Mouse (Mus musculus): ENCODE data around the gene Ccl11. TPM values are rescaled to one million over a fixed set of nuclear protein-coding genes. Genes with fewer than 3 reads are reported as not detected.
A peak's percentile ranks its signal among the peaks of the same experiment; 100 is the strongest.

Ccl11 gene
- polyA plus RNA-seq, 1 experiment from 2014 or later, result 6.0 TPM

- Histone ChIP-seq H3K9me3 (no peaks in the 10 kb centered on the region), H3K36me3 (no peaks in the 10 kb centered on the region), H3K4me3 (no peak overlapping the region), H3K27ac (peak overlapping the region; percentile 77; the same call in 1 of the 2 replicates), H3K4me1 (peaks cover 31% of the 10 kb centered on the region), H3K9ac (no peak overlapping the region), H3K4me2 (no peak overlapping the region), H3K27me3 (no peaks in the 10 kb centered on the region)
- no peak for ATAC-seq (ENCODE audit: insufficient number of reproducible peaks, low FRiP score, low TSS enrichment, low read depth)
Observed at GRCm38 (mm10) chr11:82032136-82032535, 25.5 kb upstream of the Ccl11 start.

DNA sequence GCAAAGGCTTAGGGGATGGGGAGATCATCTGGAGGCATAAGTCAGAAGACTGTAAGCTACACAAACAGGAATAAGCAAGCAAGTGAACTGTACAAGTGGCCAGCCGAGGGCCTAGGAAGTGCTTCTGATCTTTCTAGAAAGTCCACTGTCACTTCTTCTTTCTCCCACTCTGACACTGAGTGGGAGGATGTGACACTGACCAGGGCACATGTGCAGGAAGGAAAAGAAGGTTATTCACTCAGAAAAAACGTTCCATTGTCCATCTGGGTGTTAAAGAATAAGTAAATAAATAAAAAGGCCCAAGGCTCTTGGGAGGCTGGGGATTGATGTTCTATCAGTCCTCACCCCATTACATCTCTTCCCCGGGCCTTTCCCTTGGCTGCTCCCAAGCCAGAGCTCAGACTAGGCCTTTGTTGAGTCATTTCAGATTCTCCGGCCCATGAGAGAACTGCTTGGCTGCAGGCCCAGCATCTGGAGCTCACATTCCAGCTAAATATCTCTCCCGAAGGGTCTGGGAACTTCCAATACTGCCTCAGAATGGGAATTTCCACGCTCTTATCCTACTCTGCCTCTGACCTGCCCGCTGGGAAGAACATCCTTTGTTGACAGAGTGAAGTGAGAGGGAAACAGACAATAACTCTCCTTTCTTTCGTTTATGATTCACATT, 24.8 kb upstream of the Ccl11 start:
- H3K36me3 ChIP-seq, result no peaks in the 10 kb centered on the region
- H3K9ac ChIP-seq, result no peak overlapping the region
- WGBS, result 30% methylated on average over 8 of the region's 8 CpGs
- H3K4me2 ChIP-seq, result no peak overlapping the region
- H3K9me3 ChIP-seq, result no peaks in the 10 kb centered on the region
- H3K27ac ChIP-seq, result peak overlapping the region; percentile 77
- peak; percentile 60; the same call in 1 of the 2 replicates for ATAC-seq (ENCODE audit: insufficient number of reproducible peaks, low FRiP score, low TSS enrichment, low read depth)
- H3K27me3 ChIP-seq, result no peaks in the 10 kb centered on the region
- no peak overlapping the region for H3K4me3 ChIP-seq
- peaks cover 31% of the 10 kb centered on the region for H3K4me1 ChIP-seq

- Histone ChIP-seq H3K27me3 (no peaks in the 10 kb centered on the region), H3K4me1 (peaks cover 37% of the 10 kb centered on the region), H3K27ac (peak overlapping the region; percentile 77), H3K36me3 (no peaks in the 10 kb centered on the region), H3K4me2 (no peak overlapping the region), H3K9me3 (no peaks in the 10 kb centered on the region), H3K4me3 (no peak overlapping the region), H3K9ac (no peak overlapping the region)
- ATAC-seq (ENCODE audit: insufficient number of reproducible peaks, low FRiP score, low TSS enrichment, low read depth), result no peak
- WGBS, result 73% methylated on average over 7 of the region's 7 CpGs
Observed at GRCm38 (mm10) chr11:82034446-82034845, 23.2 kb upstream of the Ccl11 start.

DNA sequence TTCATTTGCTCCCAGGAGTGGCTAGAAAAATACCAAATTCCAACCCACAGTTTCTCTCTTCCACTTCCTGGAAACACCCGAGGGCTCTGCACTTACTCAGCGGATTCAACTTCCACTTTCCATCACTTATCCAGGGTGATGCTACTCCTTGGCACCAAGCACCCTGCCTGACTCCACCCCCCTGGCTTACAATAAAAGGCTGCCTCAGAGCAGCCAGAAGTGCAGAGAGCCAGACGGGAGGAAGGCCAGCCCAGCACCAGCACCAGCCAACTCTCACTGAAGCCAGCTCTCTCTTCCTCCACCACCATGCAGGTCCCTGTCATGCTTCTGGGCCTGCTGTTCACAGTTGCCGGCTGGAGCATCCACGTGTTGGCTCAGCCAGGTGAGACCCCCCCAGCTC, 22.3 kb upstream of the Ccl11 start, which contains the start of gene Ccl2:
Ccl2 (plus strand) TSS at position 216 of the 400 bp plus-strand sequence.
- peak within 1 kb of the TSS; percentile 77 for H3K27ac ChIP-seq
- peaks cover 37% of the 10 kb centered on the region for H3K4me1 ChIP-seq
- H3K4me3 ChIP-seq, result no peak within 1 kb of the TSS
- WGBS, result 23% methylated on average over 5 of the region's 5 CpGs
- H3K36me3 ChIP-seq, result no peaks in the 10 kb centered on the region
- ATAC-seq (ENCODE audit: insufficient number of reproducible peaks, low FRiP score, low TSS enrichment, low read depth), result peak; percentile 42
- no peaks in the 10 kb centered on the region for H3K27me3 ChIP-seq
- no peaks in the 10 kb centered on the region for H3K9me3 ChIP-seq
- no peak within 1 kb of the TSS for H3K9ac ChIP-seq
- H3K4me2 ChIP-seq, result no peak within 1 kb of the TSS

GRCm38 (mm10) chr11:82035857-82036256, 21.8 kb upstream of the Ccl11 start:
- Histone ChIP-seq H3K36me3 (no peaks in the 10 kb centered on the region), H3K4me3 (no peak overlapping the region), H3K4me1 (peaks cover 37% of the 10 kb centered on the region), H3K27me3 (no peaks in the 10 kb centered on the region), H3K27ac (peak overlapping the region; percentile 54; the same call in 1 of the 2 replicates), H3K9me3 (no peaks in the 10 kb centered on the region), H3K4me2 (no peak overlapping the region), H3K9ac (no peak overlapping the region)
- 87% methylated on average over 2 of the region's 2 CpGs for WGBS
- no peak for ATAC-seq (ENCODE audit: insufficient number of reproducible peaks, low FRiP score, low TSS enrichment, low read depth)

DNA sequence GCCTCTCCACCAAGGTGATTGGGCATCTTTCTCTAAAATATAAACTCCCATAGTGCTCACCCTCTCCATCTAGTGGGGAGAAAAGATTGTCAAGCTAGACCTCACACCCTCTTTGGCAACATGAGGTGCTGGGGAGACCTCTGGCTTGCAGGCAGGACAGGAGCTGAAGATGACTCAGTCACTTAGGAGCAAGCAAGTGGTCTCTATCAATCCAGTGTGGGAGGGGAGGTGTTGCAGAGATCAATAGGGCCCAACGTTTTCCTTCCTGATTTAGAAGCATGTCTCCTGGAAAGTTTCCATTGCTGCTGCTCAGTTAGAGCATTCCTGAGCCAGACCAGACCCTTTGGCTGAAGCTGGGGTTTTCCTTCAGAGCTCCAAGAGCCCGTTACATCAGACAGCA, 19.1 kb upstream of the Ccl11 start, which contains the start of gene Gm17268:
Gm17268 (minus strand) TSS at position 28 of the 400 bp plus-strand sequence.
- Histone ChIP-seq H3K4me1 (peaks cover 21% of the 10 kb centered on the region), H3K9me3 (no peaks in the 10 kb centered on the region), H3K9ac (no peak within 1 kb of the TSS), H3K27me3 (no peaks in the 10 kb centered on the region), H3K36me3 (no peaks in the 10 kb centered on the region), H3K27ac (peak within 1 kb of the TSS; percentile 50; the same call in 1 of the 2 replicates), H3K4me3 (no peak within 1 kb of the TSS), H3K4me2 (no peak within 1 kb of the TSS)
- no peak for ATAC-seq (ENCODE audit: insufficient number of reproducible peaks, low FRiP score, low TSS enrichment, low read depth)
- WGBS, result 20% methylated on average over 2 of the region's 2 CpGs

- peaks cover 19% of the 10 kb centered on the region for H3K4me1 ChIP-seq
- no peak for ATAC-seq (ENCODE audit: insufficient number of reproducible peaks, low FRiP score, low TSS enrichment, low read depth)
- H3K4me2 ChIP-seq, result no peak overlapping the region
- H3K36me3 ChIP-seq, result no peaks in the 10 kb centered on the region
- H3K9me3 ChIP-seq, result no peaks in the 10 kb centered on the region
- H3K27me3 ChIP-seq, result no peaks in the 10 kb centered on the region
- WGBS, result 43% methylated on average over 3 of the region's 3 CpGs
- no peak overlapping the region for H3K9ac ChIP-seq
- no peak overlapping the region for H3K4me3 ChIP-seq
- peak overlapping the region; percentile 50; the same call in 1 of the 2 replicates for H3K27ac ChIP-seq
Observed at GRCm38 (mm10) chr11:82039132-82039660, 18.4 kb upstream of the Ccl11 start.

- 75% methylated on average over 4 of the region's 4 CpGs for WGBS
- Histone ChIP-seq H3K9ac (no peak overlapping the region), H3K4me1 (peaks cover 10% of the 10 kb centered on the region; the same call in 1 of the 2 replicates), H3K36me3 (no peaks in the 10 kb centered on the region), H3K27ac (no peak overlapping the region), H3K4me3 (no peak overlapping the region), H3K9me3 (no peaks in the 10 kb centered on the region), H3K4me2 (no peak overlapping the region), H3K27me3 (0 out of 2 replicates have a peak, but pooled peaks cover 3% of the 10 kb centered on the region)
- no peak for ATAC-seq (ENCODE audit: insufficient number of reproducible peaks, low FRiP score, low TSS enrichment, low read depth)
Observed at GRCm38 (mm10) chr11:82041671-82042080, 15.9 kb upstream of the Ccl11 start.

DNA sequence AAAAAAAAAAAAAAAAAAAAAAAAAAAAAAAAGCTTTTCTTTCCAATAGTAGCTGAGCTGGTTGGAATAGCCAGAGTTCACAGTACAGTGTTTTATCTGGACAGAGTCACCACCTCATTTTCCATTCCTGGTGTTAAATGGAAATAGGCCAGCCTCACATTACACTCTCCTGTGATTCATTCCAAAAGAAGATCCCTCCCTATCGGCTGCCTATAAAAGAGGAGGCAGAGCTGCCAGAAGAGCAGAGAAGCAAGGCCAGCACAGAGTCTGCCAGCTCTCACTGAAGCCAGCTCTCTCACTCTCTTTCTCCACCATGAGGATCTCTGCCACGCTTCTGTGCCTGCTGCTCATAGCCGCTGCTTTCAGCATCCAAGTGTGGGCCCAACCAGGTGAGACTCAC, 12.2 kb upstream of the Ccl11 start, which contains the start of gene Ccl7:
Ccl7 (plus strand) TSS at position 242 of the 400 bp plus-strand sequence.
- Histone ChIP-seq H3K9me3 (no peaks in the 10 kb centered on the region), H3K27ac (peak within 1 kb of the TSS; percentile 43; the same call in 1 of the 2 replicates), H3K9ac (no peak within 1 kb of the TSS), H3K27me3 (0 out of 2 replicates have a peak, but pooled peaks cover 3% of the 10 kb centered on the region), H3K36me3 (no peaks in the 10 kb centered on the region), H3K4me2 (no peak within 1 kb of the TSS; the same call in 1 of the 2 replicates), H3K4me1 (0 out of 2 replicates have a peak, but pooled peaks cover 4% of the 10 kb centered on the region), H3K4me3 (no peak within 1 kb of the TSS)
- WGBS, result 44% methylated on average over 3 of the region's 3 CpGs
- ATAC-seq (ENCODE audit: insufficient number of reproducible peaks, low FRiP score, low TSS enrichment, low read depth), result peak; percentile 40; the same call in 1 of the 2 replicates

- Histone ChIP-seq H3K9ac (no peak overlapping the region), H3K4me3 (no peak overlapping the region), H3K9me3 (no peaks in the 10 kb centered on the region), H3K4me1 (0 out of 2 replicates have a peak, but pooled peaks cover 4% of the 10 kb centered on the region), H3K4me2 (no peak overlapping the region), H3K36me3 (no peaks in the 10 kb centered on the region), H3K27ac (no peak overlapping the region), H3K27me3 (peaks cover 3% of the 10 kb centered on the region; the same call in 1 of the 2 replicates)
- ATAC-seq (ENCODE audit: insufficient number of reproducible peaks, low FRiP score, low TSS enrichment, low read depth), result no peak
- 24% methylated on average over 6 of the region's 6 CpGs for WGBS
Observed at GRCm38 (mm10) chr11:82047746-82048415, 9.7 kb upstream of the Ccl11 start.

GRCm38 (mm10) chr11:82053849-82054248, 3.8 kb upstream of the Ccl11 start:
- WGBS, result 87% methylated on average over 7 of the region's 7 CpGs
- Histone ChIP-seq H3K4me1 (no peaks in the 10 kb centered on the region), H3K27ac (no peak overlapping the region), H3K27me3 (no peaks in the 10 kb centered on the region; the same call in 1 of the 2 replicates), H3K9ac (no peak overlapping the region), H3K9me3 (no peaks in the 10 kb centered on the region), H3K4me3 (no peak overlapping the region), H3K4me2 (no peak overlapping the region), H3K36me3 (no peaks in the 10 kb centered on the region)
- ATAC-seq (ENCODE audit: insufficient number of reproducible peaks, low FRiP score, low TSS enrichment, low read depth), result no peak

DNA sequence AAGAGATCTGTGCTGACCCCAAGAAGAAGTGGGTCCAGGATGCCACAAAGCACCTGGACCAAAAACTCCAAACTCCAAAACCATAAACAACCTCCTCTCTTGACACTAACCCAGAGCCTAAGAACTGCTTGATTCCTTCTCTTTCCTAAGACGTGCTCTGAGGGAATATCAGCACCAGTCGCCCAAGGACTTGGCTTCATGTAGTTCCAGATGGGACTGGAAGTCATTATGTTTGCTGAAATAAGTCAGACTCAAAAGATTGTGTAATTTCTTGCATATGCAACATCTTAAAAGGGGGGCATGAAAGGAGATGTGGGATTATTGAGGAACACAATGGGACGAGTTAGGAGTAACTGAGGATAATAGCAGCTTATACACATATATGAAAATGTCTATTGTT, 4.6 kb downstream of the Ccl11 start:
- no peaks in the 10 kb centered on the region for H3K9me3 ChIP-seq
- H3K9ac ChIP-seq, result no peak overlapping the region
- H3K36me3 ChIP-seq, result no peaks in the 10 kb centered on the region
- no peaks in the 10 kb centered on the region for H3K4me1 ChIP-seq
- no peaks in the 10 kb centered on the region for H3K27me3 ChIP-seq
- H3K27ac ChIP-seq, result no peak overlapping the region
- H3K4me2 ChIP-seq, result no peak overlapping the region
- no peak for ATAC-seq (ENCODE audit: insufficient number of reproducible peaks, low FRiP score, low TSS enrichment, low read depth)
- H3K4me3 ChIP-seq, result no peak overlapping the region
- 48% methylated on average over 3 of the region's 3 CpGs for WGBS
